Mouse (Mus musculus) hindbrain, embryonic 15.5 days (tissue): Measurements from ENCODE around the gene Nuak2. TPM values are rescaled to one million over a fixed set of nuclear protein-coding genes. Genes with fewer than 3 reads are reported as not detected.

Experiments used
- ATAC-seq: fragments of 200-750 bp; cut with Nextera tagmentation; 2 replicates; pipeline ENCODE4 v1.8.0; 2017; ENCODE audit warnings: low read depth, moderate number of reproducible peaks, moderate TSS enrichment; ENCODE audit not compliant: low FRiP score
- H3K27ac ChIP-seq: fragments of 300-500 bp; sonication (generic); replicated peaks from 2 replicates; pipeline ENCODE4 v1.5.1; 2015; ENCODE audit warnings: mild to moderate bottlenecking, inconsistent platforms
- H3K27me3 ChIP-seq: fragments of 300-500 bp; sonication (generic); 2 replicates; pipeline ENCODE4 v1.6.1; 2015; ENCODE audit warnings: control low read depth, inconsistent platforms
- H3K36me3 ChIP-seq: fragments of 300-500 bp; sonication (generic); 2 replicates; pipeline ENCODE4 v1.6.1; 2015; ENCODE audit warnings: control low read depth, inconsistent platforms
- H3K4me1 ChIP-seq: fragments of 300-500 bp; sonication (generic); replicated peaks from 2 replicates; pipeline ENCODE4 v1.6.1; 2015; ENCODE audit warnings: control low read depth, inconsistent platforms
- H3K4me2 ChIP-seq: fragments of 300-500 bp; sonication (generic); 2 replicates; pipeline ENCODE4 v1.6.1; 2015; ENCODE audit warnings: moderate library complexity, mild to moderate bottlenecking, inconsistent platforms
- H3K4me3 ChIP-seq: fragments of 300-500 bp; sonication (generic); 2 replicates; pipeline ENCODE4 v1.5.1; 2015; ENCODE audit warnings: mild to moderate bottlenecking, inconsistent platforms
- H3K9ac ChIP-seq: fragments of 300-500 bp; sonication (generic); 2 replicates; pipeline ENCODE4 v1.6.1; 2015; ENCODE audit warnings: inconsistent platforms
- H3K9me3 ChIP-seq: fragments of 300-500 bp; sonication (generic); 2 replicates; pipeline ENCODE4 v1.6.1; 2016; ENCODE audit warnings: control low read depth, inconsistent platforms
- WGBS: fragments of 180-500 bp; shearing (Covaris S2); methylation state at CpG from one replicate; pipeline ENCODE4 v1.1.7; 2015; 5-methylcytosine and 5-hydroxymethylcytosine counted together
- polyA plus RNA-seq: library from polyadenylated mRNA; unstranded; fragments of >200 nt; fragmentation: Nextera tagmentation; extraction: Ambion mirVana; gene quantifications from 2 replicates; pipeline ENCODE4 v1.2.1, GENCODE M21; 2015

Gene Nuak2
- polyA plus RNA-seq, 1 experiment from 2014 or later: 12.9 TPM

GRCm38 (mm10) chr1:132331283-132331682 is 15.4 kb downstream of the Nuak2 start:
- Histone ChIP-seq H3K27me3 (no peaks in the 10 kb centered on the region), H3K9me3 (no peaks in the 10 kb centered on the region), H3K4me3 (no peak overlapping the region), H3K36me3 (peaks cover 6% of the 10 kb centered on the region), H3K27ac (no peak overlapping the region), H3K4me1 (peaks cover 42% of the 10 kb centered on the region), H3K4me2 (no peak overlapping the region), H3K9ac (no peak overlapping the region)
- no peak for ATAC-seq
- 87% methylated on average over 17 of the region's 17 CpGs for WGBS

- Histone ChIP-seq H3K4me3 (no peak overlapping the region), H3K9me3 (no peaks in the 10 kb centered on the region), H3K4me1 (peaks cover 29% of the 10 kb centered on the region), H3K27me3 (no peaks in the 10 kb centered on the region), H3K9ac (no peak overlapping the region), H3K27ac (peak overlapping the region; percentile 57; the same call in 1 of the 2 replicates), H3K36me3 (peaks cover 6% of the 10 kb centered on the region), H3K4me2 (no peak overlapping the region)
- WGBS: 8% methylated on average over 2 of the region's 2 CpGs
- ATAC-seq: no peak
Measured at GRCm38 (mm10) chr1:132333201-132333600, 17.3 kb downstream of the Nuak2 start.

- no peaks in the 10 kb centered on the region for H3K27me3 ChIP-seq
- H3K27ac ChIP-seq: peak overlapping the region; percentile 57
- H3K4me3 ChIP-seq: no peak overlapping the region
- peaks cover 2% of the 10 kb centered on the region for H3K36me3 ChIP-seq
- H3K9ac ChIP-seq: no peak overlapping the region
- WGBS: 0% methylated on average over 4 of the region's 4 CpGs
- ATAC-seq: peak; percentile 70
- no peaks in the 10 kb centered on the region for H3K9me3 ChIP-seq
- H3K4me2 ChIP-seq: no peak overlapping the region
- H3K4me1 ChIP-seq: peaks cover 29% of the 10 kb centered on the region
Measured at GRCm38 (mm10) chr1:132333675-132334141, 17.8 kb downstream of the Nuak2 start.

GRCm38 (mm10) chr1:132334178-132334801 is 18.4 kb downstream of the Nuak2 start:
- Histone ChIP-seq H3K27ac (peak overlapping the region; percentile 57), H3K4me2 (no peak overlapping the region), H3K27me3 (no peaks in the 10 kb centered on the region), H3K4me1 (peaks cover 29% of the 10 kb centered on the region), H3K9ac (no peak overlapping the region), H3K36me3 (no peaks in the 10 kb centered on the region; the same call in 1 of the 2 replicates), H3K4me3 (no peak overlapping the region), H3K9me3 (no peaks in the 10 kb centered on the region)
- ATAC-seq: no peak; the same call in 1 of the 2 replicates
- WGBS: 11% methylated on average over 6 of the region's 6 CpGs

- H3K9me3 ChIP-seq: no peaks in the 10 kb centered on the region
- no peaks in the 10 kb centered on the region for H3K36me3 ChIP-seq
- WGBS: 23% methylated on average over 12 of the region's 12 CpGs
- no peak overlapping the region for H3K4me3 ChIP-seq
- no peaks in the 10 kb centered on the region for H3K27me3 ChIP-seq
- no peak for ATAC-seq
- no peak overlapping the region for H3K4me2 ChIP-seq
- H3K4me1 ChIP-seq: peaks cover 29% of the 10 kb centered on the region
- no peak overlapping the region for H3K9ac ChIP-seq
- no peak overlapping the region for H3K27ac ChIP-seq
Measured at GRCm38 (mm10) chr1:132335378-132335965, 19.5 kb downstream of the Nuak2 start.

- Histone ChIP-seq H3K27ac (no peak overlapping the region), H3K36me3 (no peaks in the 10 kb centered on the region), H3K9ac (no peak overlapping the region), H3K4me2 (no peak overlapping the region), H3K9me3 (no peaks in the 10 kb centered on the region), H3K4me1 (peaks cover 29% of the 10 kb centered on the region), H3K4me3 (no peak overlapping the region), H3K27me3 (no peaks in the 10 kb centered on the region)
- 72% methylated on average over 6 of the region's 6 CpGs for WGBS
- ATAC-seq: no peak
Measured at GRCm38 (mm10) chr1:132336921-132337320, 21.0 kb downstream of the Nuak2 start.

GRCm38 (mm10) chr1:132338027-132338660 is 22.2 kb downstream of the Nuak2 start:
- no peak overlapping the region for H3K4me3 ChIP-seq
- H3K36me3 ChIP-seq: no peaks in the 10 kb centered on the region
- H3K4me1 ChIP-seq: peaks cover 26% of the 10 kb centered on the region
- no peak overlapping the region for H3K27ac ChIP-seq
- H3K27me3 ChIP-seq: no peaks in the 10 kb centered on the region
- H3K4me2 ChIP-seq: no peak overlapping the region
- H3K9me3 ChIP-seq: no peaks in the 10 kb centered on the region
- no peak overlapping the region for H3K9ac ChIP-seq
- 50% methylated on average over 8 of the region's 8 CpGs for WGBS
- ATAC-seq: no peak

- Histone ChIP-seq H3K9ac (no peak overlapping the region), H3K4me1 (no peaks in the 10 kb centered on the region), H3K36me3 (no peaks in the 10 kb centered on the region), H3K27ac (no peak overlapping the region), H3K4me3 (no peak overlapping the region), H3K9me3 (no peaks in the 10 kb centered on the region), H3K4me2 (no peak overlapping the region), H3K27me3 (no peaks in the 10 kb centered on the region)
- ATAC-seq: no peak
- WGBS: 64% methylated on average over 5 of the region's 5 CpGs
Measured at GRCm38 (mm10) chr1:132341731-132342501, 26.0 kb downstream of the Nuak2 start.

- Histone ChIP-seq H3K27ac (no peak overlapping the region), H3K27me3 (no peaks in the 10 kb centered on the region), H3K9me3 (no peaks in the 10 kb centered on the region), H3K4me2 (no peak overlapping the region), H3K36me3 (no peaks in the 10 kb centered on the region), H3K4me3 (no peak overlapping the region), H3K4me1 (no peaks in the 10 kb centered on the region), H3K9ac (no peak overlapping the region)
- 66% methylated on average over 3 of the region's 3 CpGs for WGBS
- no peak for ATAC-seq
Measured at GRCm38 (mm10) chr1:132342518-132342917, 26.6 kb downstream of the Nuak2 start.

- Histone ChIP-seq H3K36me3 (no peaks in the 10 kb centered on the region), H3K27ac (no peak overlapping the region), H3K4me3 (no peak overlapping the region), H3K9ac (no peak overlapping the region), H3K9me3 (no peaks in the 10 kb centered on the region), H3K27me3 (no peaks in the 10 kb centered on the region), H3K4me1 (no peaks in the 10 kb centered on the region), H3K4me2 (no peak overlapping the region)
- WGBS: 98% methylated on average over 2 of the region's 2 CpGs
- no peak for ATAC-seq
Measured at GRCm38 (mm10) chr1:132343191-132343590, 27.3 kb downstream of the Nuak2 start.

- Histone ChIP-seq H3K36me3 (no peaks in the 10 kb centered on the region), H3K4me1 (no peaks in the 10 kb centered on the region), H3K27ac (no peak overlapping the region), H3K9me3 (no peaks in the 10 kb centered on the region), H3K4me2 (no peak overlapping the region), H3K27me3 (no peaks in the 10 kb centered on the region), H3K4me3 (no peak overlapping the region), H3K9ac (no peak overlapping the region)
- no peak for ATAC-seq
- WGBS: 86% methylated on average over 1 of the region's 1 CpGs
Measured at GRCm38 (mm10) chr1:132343656-132344055, 27.7 kb downstream of the Nuak2 start.

- H3K27me3 ChIP-seq: no peaks in the 10 kb centered on the region
- no peak overlapping the region for H3K27ac ChIP-seq
- H3K4me2 ChIP-seq: no peak overlapping the region
- H3K36me3 ChIP-seq: no peaks in the 10 kb centered on the region
- H3K9ac ChIP-seq: no peak overlapping the region
- no peaks in the 10 kb centered on the region for H3K9me3 ChIP-seq
- ATAC-seq: no peak
- 75% methylated on average over 4 of the region's 4 CpGs for WGBS
- no peaks in the 10 kb centered on the region for H3K4me1 ChIP-seq
- H3K4me3 ChIP-seq: no peak overlapping the region
Measured at GRCm38 (mm10) chr1:132345514-132345913, 29.6 kb downstream of the Nuak2 start.
